8 mouse cellular contexts compared by ENCODE assay signal in the genomic region with DNA sequence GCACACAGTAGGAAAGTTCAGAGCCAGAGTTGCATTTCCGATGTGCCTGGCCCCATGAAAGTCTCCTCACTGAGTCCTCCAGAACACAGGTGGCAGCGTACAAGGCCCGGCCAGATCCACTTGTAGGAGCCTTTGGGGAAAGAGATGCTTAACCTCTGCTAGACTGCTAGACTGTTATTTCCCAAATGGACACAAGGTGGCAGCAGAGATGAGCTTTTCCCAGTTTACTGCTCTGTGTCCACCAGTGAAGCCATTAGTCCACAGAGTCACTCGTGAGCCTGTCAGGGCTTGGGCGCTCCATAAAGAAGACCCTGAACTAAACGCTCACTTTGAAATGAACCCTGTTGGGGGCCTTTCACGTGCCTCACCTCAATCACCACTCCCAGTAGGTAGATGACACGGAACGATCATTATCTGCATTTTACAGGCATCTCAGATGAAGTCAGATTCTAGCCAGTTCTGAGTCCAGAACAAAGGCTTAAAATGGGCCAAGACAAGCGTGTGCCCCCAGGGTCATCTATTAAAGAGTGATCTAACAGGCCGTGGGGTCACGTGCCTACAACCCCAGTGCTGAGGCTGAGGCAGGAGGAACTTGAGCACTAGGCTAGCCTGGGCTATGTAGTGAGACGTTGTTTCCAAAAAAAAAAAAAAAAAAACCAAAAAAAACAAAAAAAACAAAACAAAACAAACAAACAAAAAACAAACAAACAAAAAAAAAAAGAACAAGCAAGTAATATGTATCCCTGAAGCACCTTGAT. TPM values are rescaled to one million over a fixed set of nuclear protein-coding genes. Genes with fewer than 3 reads are reported as not detected.
A peak's percentile ranks its signal among the peaks of the same experiment; 100 is the strongest.
DNase-seq lines count a peak whose midpoint lies in the region; ATAC-seq and TF ChIP-seq lines count a peak whose summit lies in the region.

No protein-coding gene starts in this region.

- DNase-seq in adrenal gland, adult (ENCODE audit: inconsistent age in 2 of 2, low spot score in 1 of 2): peak; percentile 80 to 93
- DNase-seq in gastrocnemius, postnatal 10 days: peak; percentile 73
- peak; percentile 85 for DNase-seq in induced T-regulatory cell, adult 2 months (ENCODE audit: low read depth)
- peak; percentile 76 to 82 for DNase-seq in left cerebral cortex, adult 2 months (ENCODE audit: extremely low spot score in 1 of 2, low spot score in 2 of 2)
- peak; percentile 81 to 87 for DNase-seq in right cerebral cortex, postnatal 10 days (ENCODE audit: low spot score in 2 of 2)
- DNase-seq in urinary bladder, postnatal 14 days (ENCODE audit: low spot score): peak; percentile 84

- H3K27ac ChIP-seq in cortical plate, adult 2 months (ENCODE audit: insufficient read depth, low read length): no peak overlapping the region
- no peak overlapping the region for H3K27ac ChIP-seq in left cerebral cortex, adult 2 months

- TF ChIP-seq CTCF in cortical plate, adult 2 months (IDR thresholded peaks at IDR 0.05; ENCODE audit: extremely low read depth, insufficient read depth, low read length): peak; percentile 93
- TF ChIP-seq CTCF in left cerebral cortex, adult 2 months (IDR thresholded peaks at IDR 0.05): peak; percentile 92

- ATAC-seq in megakaryocyte progenitor cell, adult 5-6 weeks (replicated peaks; ENCODE audit: poor library complexity): peak; percentile 89

- no peak overlapping the region for H3K4me3 ChIP-seq in cortical plate, adult 2 months (ENCODE audit: insufficient read depth, low read length)
- no peak overlapping the region for H3K4me3 ChIP-seq in left cerebral cortex, adult 2 months

- no peaks in the 10 kb centered on the region for H3K4me1 ChIP-seq in cortical plate, adult 2 months (ENCODE audit: control insufficient read depth, insufficient read depth, low read length)

- intact Hi-C loops in left cerebral cortex, adult 2 months (cut with DNase I): loop anchor here (1.0 to 2.0 kb wide), 4 partner anchors 45 to 181 kb away; partner anchors contain the start of gene Ppfia4

- TF ChIP-seq POLR2A in cortical plate, adult 2 months (IDR thresholded peaks at IDR 0.05; ENCODE audit: extremely low read depth, insufficient read depth, low read length): no peak

RNA-seq across cellular contexts. Expression of gene Chil1, which starts 30.1 kb away (rescaled TPM):
- polyA plus RNA-seq in cortical plate, adult 2 months (2012; rRNA removed): 18.0 and 18.1 TPM in 2 replicates
- total RNA-seq in gastrocnemius, postnatal 10 days (2021): 1 to 10 TPM; 1.9 TPM
- 10 to 100 TPM; 14.0 TPM for total RNA-seq in left cerebral cortex, adult 2 months (2021)
- 9.3 and 21.2 TPM in 2 replicates for total RNA-seq in megakaryocyte progenitor cell, adult 5-6 weeks (2015)
- total RNA-seq in megakaryocyte progenitor cell, adult 5-6 weeks (2017): 8.9 and 16.2 TPM in 2 replicates

RNA-seq across cellular contexts. Expression of gene Chit1, which starts 40.8 kb away (rescaled TPM):
- polyA plus RNA-seq in cortical plate, adult 2 months (2012; rRNA removed): 0.13 and 0.19 TPM in 2 replicates
- total RNA-seq in gastrocnemius, postnatal 10 days (2021): under 1 TPM in 1 of 2 experiments, not detected in 1; 0.16 TPM
- not detected for total RNA-seq in left cerebral cortex, adult 2 months (2021)
- total RNA-seq in megakaryocyte progenitor cell, adult 5-6 weeks (2015): 1.3 and 2.3 TPM in 2 replicates
- total RNA-seq in megakaryocyte progenitor cell, adult 5-6 weeks (2017): 0.74 and 1.8 TPM in 2 replicates

RNA-seq across cellular contexts. Expression of gene Mybph, which starts 41.4 kb away (rescaled TPM):
- 0.17 and 0.23 TPM in 2 replicates for polyA plus RNA-seq in cortical plate, adult 2 months (2012; rRNA removed)
- total RNA-seq in gastrocnemius, postnatal 10 days (2021): 100 to 1,000 TPM; 204 to 410 TPM
- total RNA-seq in left cerebral cortex, adult 2 months (2021): under 1 TPM in 1 of 2 experiments, not detected in 1; 0.25 TPM
- total RNA-seq in megakaryocyte progenitor cell, adult 5-6 weeks (2015): 0.17 TPM in 1 of 2 replicates, not detected in the other
- total RNA-seq in megakaryocyte progenitor cell, adult 5-6 weeks (2017): not detected in 2 replicates

Comparison
In these comparisons a context has a peak if more than half of its experiments do, and no peak if none do; other contexts are left out.
1. RNA of gene Mybph, which starts 41.4 kb away (total RNA-seq): 204 to 410 TPM in gastrocnemius, postnatal 10 days; 0.25 TPM in left cerebral cortex, adult 2 months and 0.17 TPM in megakaryocyte progenitor cell, adult 5-6 weeks; every median in the first group is over 100 times any median in the second.
2. Peak in every context shown above with its lines, with median percentiles within 50 percentile points of each other: DNase-seq.